Mouse (Mus musculus) forebrain, embryonic 16.5 days (tissue): ENCODE data around the gene Gtpbp3. TPM values are rescaled to one million over a fixed set of nuclear protein-coding genes. Genes with fewer than 3 reads are reported as not detected.
A peak's percentile ranks its signal among the peaks of the same experiment; 100 is the strongest.

Experiments used
- ATAC-seq: fragments of 200-750 bp; cut with Nextera tagmentation; 2 replicates; pipeline ENCODE4 v1.8.0; 2017; ENCODE audit warnings: mild to moderate bottlenecking, moderate library complexity
- H3K27ac ChIP-seq: fragments of 300-500 bp; sonication (generic); 2 replicates; pipeline ENCODE4 v1.5.1; 2014; ENCODE audit warnings: low read length, control low read depth
- H3K27me3 ChIP-seq: fragments of 300-500 bp; sonication (generic); replicated peaks from 2 replicates; pipeline ENCODE4 v1.6.1; 2014; ENCODE audit warnings: low read length; ENCODE audit not compliant: control insufficient read depth, insufficient read depth
- H3K36me3 ChIP-seq: fragments of 300-500 bp; sonication (generic); 2 replicates; pipeline ENCODE4 v1.6.1; 2014; ENCODE audit not compliant: control insufficient read depth, insufficient read depth
- H3K4me1 ChIP-seq: fragments of 300-500 bp; sonication (generic); replicated peaks from 2 replicates; pipeline ENCODE4 v1.6.1; 2014; ENCODE audit warnings: low read length; ENCODE audit not compliant: control insufficient read depth, insufficient read depth
- H3K4me2 ChIP-seq: fragments of 300-500 bp; sonication (generic); 2 replicates; pipeline ENCODE4 v1.6.1; 2014; ENCODE audit warnings: mild to moderate bottlenecking, low read length, control low read depth
- H3K4me3 ChIP-seq: fragments of 300-500 bp; sonication (generic); replicated peaks from 2 replicates; pipeline ENCODE4 v1.5.1; 2014; ENCODE audit warnings: mild to moderate bottlenecking, low read length, control low read depth
- H3K9ac ChIP-seq: fragments of 300-500 bp; sonication (generic); replicated peaks from 2 replicates; pipeline ENCODE4 v1.6.1; 2014; ENCODE audit warnings: low read depth, low read length, control low read depth
- H3K9me3 ChIP-seq: fragments of 300-500 bp; sonication (generic); 2 replicates; pipeline ENCODE4 v1.6.1; 2016; ENCODE audit warnings: low read length; ENCODE audit not compliant: control insufficient read depth
- WGBS: fragments of 180-500 bp; shearing (Covaris S2); extraction: QIAGEN DNeasy Blood & Tissue Kit; methylation state at CpG from one replicate; pipeline ENCODE4 v1.1.7; 2014; 5-methylcytosine and 5-hydroxymethylcytosine counted together
- polyA plus RNA-seq: library from polyadenylated mRNA; unstranded; fragments of >200 nt; fragmentation: Nextera tagmentation; extraction: Ambion mirVana; gene quantifications from 2 replicates; pipeline ENCODE4 v1.2.1, GENCODE M21; 2015

Gtpbp3 gene
- polyA plus RNA-seq, result 12.1 and 12.6 TPM in 2 replicates

- peak; percentile 36 for ATAC-seq
- peak within 1 kb of the TSS; percentile 64 for H3K27ac ChIP-seq
- H3K27me3 ChIP-seq, result no peaks in the 10 kb centered on the region
- H3K9me3 ChIP-seq, result no peaks in the 10 kb centered on the region
- peak within 1 kb of the TSS; percentile 98 for H3K4me2 ChIP-seq
- peaks cover 3% of the 10 kb centered on the region; the same call in 1 of the 2 replicates for H3K36me3 ChIP-seq
- H3K4me3 ChIP-seq, result peak within 1 kb of the TSS; percentile 76
- peaks cover 45% of the 10 kb centered on the region for H3K4me1 ChIP-seq
- peak within 1 kb of the TSS; percentile 66 for H3K9ac ChIP-seq
- under 1% methylated on average over 33 of the region's 33 CpGs for WGBS
Observed at GRCm38 (mm10) chr8:71487691-71488445, at the start of gene Gtpbp3. Gene Gtpbp3, plus strand, starts transcription at chr8:71488103.

GRCm38 (mm10) chr8:71441404-71441803, 46.5 kb upstream of the Gtpbp3 start:
- no peaks in the 10 kb centered on the region; the same call in 1 of the 2 replicates for H3K27me3 ChIP-seq
- WGBS, result 0% methylated on average over 7 of the region's 7 CpGs
- H3K4me3 ChIP-seq, result no peak overlapping the region
- no peak overlapping the region for H3K27ac ChIP-seq
- H3K9me3 ChIP-seq, result no peaks in the 10 kb centered on the region
- no peak overlapping the region for H3K9ac ChIP-seq
- H3K36me3 ChIP-seq, result no peaks in the 10 kb centered on the region
- ATAC-seq, result peak; percentile 69
- H3K4me1 ChIP-seq, result no peaks in the 10 kb centered on the region
- H3K4me2 ChIP-seq, result no peak overlapping the region

GRCm38 (mm10) chr8:71445096-71445495, 42.8 kb upstream of the Gtpbp3 start:
- H3K4me2 ChIP-seq, result no peak overlapping the region
- no peaks in the 10 kb centered on the region for H3K9me3 ChIP-seq
- H3K4me3 ChIP-seq, result no peak overlapping the region
- H3K36me3 ChIP-seq, result no peaks in the 10 kb centered on the region
- ATAC-seq, result no peak
- H3K4me1 ChIP-seq, result no peaks in the 10 kb centered on the region
- no peaks in the 10 kb centered on the region; the same call in 1 of the 2 replicates for H3K27me3 ChIP-seq
- H3K27ac ChIP-seq, result no peak overlapping the region
- H3K9ac ChIP-seq, result no peak overlapping the region
- WGBS, result 88% methylated on average over 7 of the region's 7 CpGs

- no peak overlapping the region for H3K4me2 ChIP-seq
- no peaks in the 10 kb centered on the region for H3K27me3 ChIP-seq
- H3K9me3 ChIP-seq, result no peaks in the 10 kb centered on the region
- no peaks in the 10 kb centered on the region for H3K36me3 ChIP-seq
- no peak overlapping the region for H3K9ac ChIP-seq
- ATAC-seq, result no peak
- H3K27ac ChIP-seq, result no peak overlapping the region
- no peaks in the 10 kb centered on the region for H3K4me1 ChIP-seq
- WGBS, result 66% methylated on average over 4 of the region's 4 CpGs
- no peak overlapping the region for H3K4me3 ChIP-seq
Observed at GRCm38 (mm10) chr8:71451337-71451736, 36.6 kb upstream of the Gtpbp3 start.

GRCm38 (mm10) chr8:71451777-71452176, 36.1 kb upstream of the Gtpbp3 start:
- H3K4me2 ChIP-seq, result no peak overlapping the region
- no peaks in the 10 kb centered on the region for H3K4me1 ChIP-seq
- no peak overlapping the region for H3K9ac ChIP-seq
- no peak for ATAC-seq
- no peak overlapping the region for H3K4me3 ChIP-seq
- H3K36me3 ChIP-seq, result no peaks in the 10 kb centered on the region
- H3K27me3 ChIP-seq, result no peaks in the 10 kb centered on the region
- 58% methylated on average over 11 of the region's 11 CpGs for WGBS
- H3K9me3 ChIP-seq, result no peaks in the 10 kb centered on the region
- H3K27ac ChIP-seq, result no peak overlapping the region

- ATAC-seq, result no peak
- WGBS, result 90% methylated on average over 2 of the region's 2 CpGs
- Histone ChIP-seq H3K9me3 (no peaks in the 10 kb centered on the region), H3K4me1 (no peaks in the 10 kb centered on the region), H3K27me3 (no peaks in the 10 kb centered on the region), H3K36me3 (peaks cover 6% of the 10 kb centered on the region), H3K4me3 (no peak overlapping the region), H3K4me2 (no peak overlapping the region), H3K27ac (no peak overlapping the region), H3K9ac (no peak overlapping the region)
Observed at GRCm38 (mm10) chr8:71452669-71453068, 35.2 kb upstream of the Gtpbp3 start.

GRCm38 (mm10) chr8:71454668-71455067, 33.2 kb upstream of the Gtpbp3 start:
- no peaks in the 10 kb centered on the region for H3K27me3 ChIP-seq
- no peaks in the 10 kb centered on the region for H3K9me3 ChIP-seq
- peaks cover 8% of the 10 kb centered on the region for H3K36me3 ChIP-seq
- WGBS, result 89% methylated on average over 8 of the region's 8 CpGs
- ATAC-seq, result no peak
- H3K4me2 ChIP-seq, result no peak overlapping the region
- H3K4me3 ChIP-seq, result no peak overlapping the region
- H3K9ac ChIP-seq, result no peak overlapping the region
- no peak overlapping the region for H3K27ac ChIP-seq
- H3K4me1 ChIP-seq, result no peaks in the 10 kb centered on the region

GRCm38 (mm10) chr8:71456906-71457305, 31.0 kb upstream of the Gtpbp3 start:
- H3K27me3 ChIP-seq, result no peaks in the 10 kb centered on the region
- peaks cover 16% of the 10 kb centered on the region for H3K36me3 ChIP-seq
- 49% methylated on average over 22 of the region's 22 CpGs for WGBS
- H3K4me1 ChIP-seq, result peaks cover 14% of the 10 kb centered on the region
- no peaks in the 10 kb centered on the region for H3K9me3 ChIP-seq
- H3K4me3 ChIP-seq, result no peak overlapping the region
- no peak for ATAC-seq
- no peak overlapping the region for H3K9ac ChIP-seq
- H3K27ac ChIP-seq, result no peak overlapping the region
- H3K4me2 ChIP-seq, result no peak overlapping the region

- H3K9ac ChIP-seq, result no peak overlapping the region
- H3K9me3 ChIP-seq, result no peaks in the 10 kb centered on the region
- H3K4me3 ChIP-seq, result no peak overlapping the region
- no peak for ATAC-seq
- 89% methylated on average over 20 of the region's 20 CpGs for WGBS
- H3K27me3 ChIP-seq, result no peaks in the 10 kb centered on the region
- H3K4me2 ChIP-seq, result no peak overlapping the region
- no peak overlapping the region for H3K27ac ChIP-seq
- H3K4me1 ChIP-seq, result peaks cover 22% of the 10 kb centered on the region
- peaks cover 16% of the 10 kb centered on the region for H3K36me3 ChIP-seq
Observed at GRCm38 (mm10) chr8:71457659-71458270, 30.1 kb upstream of the Gtpbp3 start.
